Mouse (Mus musculus) hindbrain, embryonic 16.5 days (tissue): Measurements from ENCODE around the gene Stard10. TPM values are rescaled to one million over a fixed set of nuclear protein-coding genes. Genes with fewer than 3 reads are reported as not detected.
A peak's percentile ranks its signal among the peaks of the same experiment; 100 is the strongest.

Source experiments
- ATAC-seq: fragments of 200-750 bp; cut with Nextera tagmentation; 2 replicates; pipeline ENCODE4 v1.8.0; 2017; ENCODE audit warnings: moderate TSS enrichment, moderate library complexity
- H3K27ac ChIP-seq: fragments of 300-500 bp; sonication (generic); 2 replicates; pipeline ENCODE4 v1.5.1; 2014; ENCODE audit warnings: low read depth, mild to moderate bottlenecking, control low read depth, low read length, moderate library complexity
- H3K27me3 ChIP-seq: fragments of 300-500 bp; sonication (generic); replicated peaks from 2 replicates; pipeline ENCODE4 v1.6.1; 2014; ENCODE audit warnings: low read length; ENCODE audit not compliant: control insufficient read depth, insufficient read depth
- H3K36me3 ChIP-seq: fragments of 300-500 bp; sonication (generic); 2 replicates; pipeline ENCODE4 v1.6.1; 2014; ENCODE audit warnings: mild to moderate bottlenecking, low read length, moderate library complexity, mixed read lengths; ENCODE audit not compliant: control insufficient read depth, insufficient read depth
- H3K4me1 ChIP-seq: fragments of 300-500 bp; sonication (generic); 2 replicates; pipeline ENCODE4 v1.6.1; 2014; ENCODE audit warnings: low read depth, low read length; ENCODE audit not compliant: control insufficient read depth, insufficient read depth
- H3K4me2 ChIP-seq: fragments of 300-500 bp; sonication (generic); 2 replicates; pipeline ENCODE4 v1.6.1; 2014; ENCODE audit warnings: mild to moderate bottlenecking, low read length, control low read depth, moderate library complexity
- H3K4me3 ChIP-seq: fragments of 300-500 bp; sonication (generic); 2 replicates; pipeline ENCODE4 v1.5.1; 2014; ENCODE audit warnings: mild to moderate bottlenecking, low read length, control low read depth, moderate library complexity
- H3K9ac ChIP-seq: fragments of 300-500 bp; sonication (generic); 2 replicates; pipeline ENCODE4 v1.6.1; 2014; ENCODE audit warnings: low read depth, mild to moderate bottlenecking, control low read depth, low read length, moderate library complexity
- H3K9me3 ChIP-seq: fragments of 300-500 bp; sonication (generic); 2 replicates; pipeline ENCODE4 v1.6.1; 2014; ENCODE audit warnings: mild to moderate bottlenecking, low read length, moderate library complexity; ENCODE audit not compliant: control insufficient read depth
- WGBS: fragments of 180-500 bp; shearing (Covaris S2); extraction: QIAGEN DNeasy Blood & Tissue Kit; methylation state at CpG from one replicate; pipeline ENCODE4 v1.1.7; 2014; 5-methylcytosine and 5-hydroxymethylcytosine counted together
- polyA plus RNA-seq: library from polyadenylated mRNA; unstranded; fragments of >200 nt; fragmentation: Nextera tagmentation; extraction: Ambion mirVana; gene quantifications from 2 replicates; pipeline ENCODE4 v1.2.1, GENCODE M21; 2015

The Stard10 gene
- polyA plus RNA-seq, 1 experiment from 2014 or later: 11.9 TPM

DNA sequence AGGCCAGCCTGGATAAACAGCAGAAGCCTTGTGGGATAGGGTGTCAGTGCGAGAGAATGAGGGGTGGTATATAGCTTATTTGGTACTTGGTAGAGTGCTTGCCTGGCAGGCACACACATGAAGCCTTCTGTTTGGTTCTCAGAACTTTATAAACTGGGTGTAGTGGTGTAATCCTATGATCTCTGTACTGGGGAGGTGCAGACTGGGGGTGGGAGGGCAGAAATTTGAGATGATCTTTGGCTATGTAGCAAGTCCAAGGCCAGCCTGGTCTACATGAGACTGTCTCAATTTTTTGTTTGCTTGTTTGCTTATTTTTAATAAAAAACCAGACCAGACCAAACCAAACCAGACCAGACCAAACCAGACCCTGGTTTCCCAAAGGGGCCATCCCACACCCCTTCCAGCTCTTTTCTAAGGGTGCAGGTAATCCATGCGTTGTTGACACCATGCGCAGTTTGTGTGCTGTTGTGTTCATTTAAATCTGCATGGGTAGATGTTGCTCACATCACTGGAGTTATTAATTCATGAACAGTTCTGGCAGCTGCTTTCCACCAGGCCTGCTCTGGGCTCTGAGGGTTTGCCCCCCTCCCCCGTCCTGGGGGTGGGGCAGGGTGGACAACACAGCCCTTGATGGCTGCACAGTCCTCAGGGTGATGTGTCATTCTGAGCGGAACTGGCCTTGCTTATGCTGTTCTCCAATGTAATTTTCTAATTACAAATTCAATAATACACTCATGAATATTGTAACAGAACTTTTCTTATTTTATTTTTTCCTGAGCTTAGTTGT is 15.4 kb downstream of the Stard10 start:
- Histone ChIP-seq H3K9ac (no peak overlapping the region), H3K4me2 (no peak overlapping the region), H3K36me3 (no peaks in the 10 kb centered on the region), H3K4me1 (peaks cover 11% of the 10 kb centered on the region), H3K27ac (no peak overlapping the region), H3K4me3 (no peak overlapping the region), H3K9me3 (no peaks in the 10 kb centered on the region), H3K27me3 (no peaks in the 10 kb centered on the region)
- WGBS: 73% methylated on average over 5 of the region's 5 CpGs
- ATAC-seq: no peak

DNA sequence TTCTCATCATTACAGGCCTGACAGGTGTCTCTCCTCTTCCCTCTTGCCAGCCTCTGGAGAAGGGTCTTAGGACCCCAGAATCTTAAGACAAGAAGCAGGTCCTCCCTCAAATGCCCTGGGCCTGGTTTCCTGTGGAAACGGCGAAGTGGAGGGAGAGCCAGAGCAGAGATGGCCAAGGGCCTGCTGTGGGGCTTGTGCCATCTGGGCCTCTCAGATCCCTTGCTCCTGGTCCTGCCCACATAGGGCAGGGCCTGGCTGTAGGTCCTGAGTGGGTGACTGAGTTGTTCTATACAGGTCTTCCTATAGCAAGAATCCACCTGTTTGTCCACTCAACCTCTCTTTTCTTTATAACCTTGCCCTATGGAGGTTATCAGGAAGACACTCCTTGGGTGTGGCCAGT is 18.3 kb downstream of the Stard10 start:
- Histone ChIP-seq H3K36me3 (no peaks in the 10 kb centered on the region), H3K9ac (no peak overlapping the region), H3K27ac (no peak overlapping the region), H3K4me3 (no peak overlapping the region), H3K27me3 (no peaks in the 10 kb centered on the region), H3K9me3 (no peaks in the 10 kb centered on the region), H3K4me1 (no peaks in the 10 kb centered on the region; the same call in 1 of the 2 replicates), H3K4me2 (no peak overlapping the region)
- no peak for ATAC-seq
- 91% methylated on average over 2 of the region's 2 CpGs for WGBS

DNA sequence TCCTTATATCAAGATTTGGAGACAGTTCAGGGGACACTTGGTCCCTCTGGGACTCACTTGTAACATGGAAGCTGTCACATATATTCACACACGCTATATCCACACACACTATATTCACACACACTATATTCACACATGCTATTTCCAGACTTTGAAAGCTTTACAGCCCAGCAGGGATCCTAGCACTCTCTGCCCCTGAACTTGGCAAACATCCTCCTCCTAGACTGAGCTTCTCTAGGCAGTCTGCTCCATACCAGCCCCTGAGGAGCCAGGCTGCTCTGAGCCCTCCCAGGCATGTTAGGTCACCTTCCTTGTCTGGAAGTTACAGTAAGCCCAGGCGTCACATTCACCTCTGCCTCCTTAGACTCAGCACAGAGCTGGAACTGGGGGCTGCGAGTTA is 19.8 kb downstream of the Stard10 start:
- Histone ChIP-seq H3K4me1 (no peaks in the 10 kb centered on the region), H3K27me3 (no peaks in the 10 kb centered on the region), H3K4me2 (no peak overlapping the region), H3K27ac (no peak overlapping the region), H3K4me3 (no peak overlapping the region), H3K9ac (no peak overlapping the region), H3K9me3 (no peaks in the 10 kb centered on the region), H3K36me3 (no peaks in the 10 kb centered on the region)
- 85% methylated on average over 3 of the region's 3 CpGs for WGBS
- ATAC-seq: no peak

DNA sequence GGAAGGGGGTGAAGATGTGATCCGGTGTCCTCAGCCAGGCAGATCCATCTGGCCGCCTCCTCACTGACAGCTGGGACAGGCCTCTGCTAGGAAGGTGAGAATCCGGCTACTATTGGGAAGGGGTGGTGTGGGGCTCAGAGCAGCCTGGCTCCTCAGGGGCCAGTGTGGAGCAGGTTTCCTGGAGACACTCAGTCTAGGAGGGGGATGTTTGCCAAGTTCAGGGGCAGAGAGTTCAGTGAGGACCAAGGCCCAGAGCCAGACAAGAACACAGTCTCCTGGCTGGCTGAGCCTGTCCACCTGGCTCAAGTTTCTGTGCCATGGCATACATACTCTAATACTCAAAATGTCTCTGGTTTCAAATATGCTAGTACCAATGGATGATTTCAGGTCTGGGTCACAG is 20.5 kb downstream of the Stard10 start:
- 88% methylated on average over 3 of the region's 3 CpGs for WGBS
- H3K4me2 ChIP-seq: no peak overlapping the region
- no peaks in the 10 kb centered on the region for H3K9me3 ChIP-seq
- no peak for ATAC-seq
- H3K36me3 ChIP-seq: no peaks in the 10 kb centered on the region
- no peak overlapping the region for H3K27ac ChIP-seq
- H3K9ac ChIP-seq: no peak overlapping the region
- H3K27me3 ChIP-seq: no peaks in the 10 kb centered on the region
- H3K4me1 ChIP-seq: no peaks in the 10 kb centered on the region
- no peak overlapping the region for H3K4me3 ChIP-seq

DNA sequence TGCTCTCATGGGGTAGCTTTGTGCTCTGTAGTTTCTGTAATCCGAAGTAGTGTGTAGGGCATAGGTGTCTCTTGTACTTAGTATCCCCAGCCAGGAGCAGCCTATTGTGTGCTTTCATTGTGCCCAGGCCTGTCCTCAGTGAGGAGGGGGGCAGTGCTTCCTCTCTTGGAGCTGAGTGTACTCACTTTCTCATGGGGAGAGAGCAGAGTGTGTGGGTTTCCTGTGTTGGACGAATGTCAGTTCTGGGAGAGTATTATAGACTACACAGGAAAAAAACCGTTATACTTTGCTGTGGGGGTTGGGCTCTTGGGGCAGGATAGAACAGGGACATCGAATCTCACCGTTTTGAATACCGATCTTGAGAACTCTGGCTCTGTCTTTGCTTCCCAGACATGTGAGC is 24.5 kb downstream of the Stard10 start:
- H3K27me3 ChIP-seq: no peaks in the 10 kb centered on the region
- no peak for ATAC-seq
- no peaks in the 10 kb centered on the region for H3K36me3 ChIP-seq
- H3K27ac ChIP-seq: no peak overlapping the region
- H3K4me3 ChIP-seq: no peak overlapping the region
- no peak overlapping the region for H3K9ac ChIP-seq
- no peaks in the 10 kb centered on the region for H3K9me3 ChIP-seq
- no peaks in the 10 kb centered on the region for H3K4me1 ChIP-seq
- no peak overlapping the region for H3K4me2 ChIP-seq
- 78% methylated on average over 6 of the region's 6 CpGs for WGBS

DNA sequence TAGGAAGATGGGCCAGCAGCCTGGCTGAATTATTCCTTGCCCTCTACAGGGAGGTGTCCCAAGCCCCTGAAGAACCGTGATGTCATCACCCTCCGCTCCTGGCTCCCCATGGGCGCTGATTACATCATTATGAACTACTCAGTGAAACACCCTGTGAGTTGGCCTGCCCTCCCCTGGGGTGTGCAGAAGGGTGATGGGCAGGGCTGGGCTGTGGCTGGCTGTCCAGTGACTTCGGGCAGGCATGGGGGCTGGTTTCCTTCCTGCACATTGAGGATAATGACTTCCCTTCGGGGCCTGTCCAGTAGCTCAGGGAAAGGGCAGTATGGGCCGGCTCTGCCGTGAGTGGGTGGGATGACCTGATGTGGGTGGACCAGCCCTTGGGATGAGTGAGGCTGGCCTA is 26.2 kb downstream of the Stard10 start:
- ATAC-seq: no peak
- Histone ChIP-seq H3K4me2 (no peak overlapping the region), H3K4me3 (no peak overlapping the region), H3K27me3 (no peaks in the 10 kb centered on the region), H3K9ac (no peak overlapping the region), H3K4me1 (peaks cover 6% of the 10 kb centered on the region), H3K36me3 (no peaks in the 10 kb centered on the region), H3K9me3 (no peaks in the 10 kb centered on the region), H3K27ac (no peak overlapping the region)
- 85% methylated on average over 7 of the region's 7 CpGs for WGBS

DNA sequence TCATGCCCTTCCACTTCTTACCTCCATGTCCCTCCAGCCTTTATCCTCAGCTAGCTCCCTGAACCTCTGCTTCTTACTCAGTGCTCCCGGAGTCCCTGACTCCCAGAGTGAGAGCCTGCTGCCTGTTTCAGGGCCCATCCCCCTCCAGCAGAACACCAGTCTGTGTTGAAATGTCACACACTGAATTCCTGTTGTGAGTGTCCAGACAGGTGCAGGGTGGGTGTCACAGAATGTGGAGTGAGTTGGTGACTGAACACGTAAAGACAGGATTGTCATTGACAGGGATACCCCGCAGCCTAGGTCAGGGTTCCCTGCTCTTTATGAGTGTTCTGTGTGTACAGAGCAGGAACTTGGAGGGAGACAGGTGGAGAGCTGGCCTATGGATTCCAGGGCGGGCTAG is 28.0 kb downstream of the Stard10 start:
- Histone ChIP-seq H3K4me1 (peaks cover 10% of the 10 kb centered on the region), H3K9ac (no peak overlapping the region), H3K9me3 (no peaks in the 10 kb centered on the region), H3K36me3 (no peaks in the 10 kb centered on the region), H3K27me3 (no peaks in the 10 kb centered on the region; the same call in none of the 2 replicates), H3K4me3 (no peak overlapping the region), H3K4me2 (no peak overlapping the region), H3K27ac (no peak overlapping the region)
- WGBS: 75% methylated on average over 4 of the region's 4 CpGs
- no peak for ATAC-seq

DNA sequence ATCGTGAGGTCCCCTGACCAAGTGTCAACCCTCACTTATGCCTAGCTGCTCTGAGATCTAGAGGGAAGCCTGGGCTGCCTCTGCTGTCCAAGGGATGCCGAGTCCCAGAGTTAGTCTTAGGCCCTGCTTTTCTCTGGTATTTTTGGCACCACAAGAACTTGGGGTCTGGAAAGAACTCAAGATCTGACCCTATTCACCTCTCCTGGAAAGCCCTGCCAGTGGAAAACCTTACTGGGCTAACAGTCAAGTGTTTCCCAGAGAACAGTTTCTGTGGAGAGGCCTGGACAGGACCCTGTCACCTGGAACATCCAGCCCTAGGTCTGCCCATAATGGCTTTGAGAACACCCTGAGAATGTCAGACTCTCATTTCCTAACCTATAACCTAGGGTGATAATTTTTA is 30.1 kb downstream of the Stard10 start:
- ATAC-seq: no peak
- Histone ChIP-seq H3K27me3 (no peaks in the 10 kb centered on the region; the same call in none of the 2 replicates), H3K9me3 (no peaks in the 10 kb centered on the region), H3K36me3 (no peaks in the 10 kb centered on the region), H3K4me1 (peaks cover 10% of the 10 kb centered on the region), H3K9ac (no peak overlapping the region), H3K4me3 (no peak overlapping the region), H3K4me2 (no peak overlapping the region), H3K27ac (no peak overlapping the region)
- 68% methylated on average over 2 of the region's 2 CpGs for WGBS

DNA sequence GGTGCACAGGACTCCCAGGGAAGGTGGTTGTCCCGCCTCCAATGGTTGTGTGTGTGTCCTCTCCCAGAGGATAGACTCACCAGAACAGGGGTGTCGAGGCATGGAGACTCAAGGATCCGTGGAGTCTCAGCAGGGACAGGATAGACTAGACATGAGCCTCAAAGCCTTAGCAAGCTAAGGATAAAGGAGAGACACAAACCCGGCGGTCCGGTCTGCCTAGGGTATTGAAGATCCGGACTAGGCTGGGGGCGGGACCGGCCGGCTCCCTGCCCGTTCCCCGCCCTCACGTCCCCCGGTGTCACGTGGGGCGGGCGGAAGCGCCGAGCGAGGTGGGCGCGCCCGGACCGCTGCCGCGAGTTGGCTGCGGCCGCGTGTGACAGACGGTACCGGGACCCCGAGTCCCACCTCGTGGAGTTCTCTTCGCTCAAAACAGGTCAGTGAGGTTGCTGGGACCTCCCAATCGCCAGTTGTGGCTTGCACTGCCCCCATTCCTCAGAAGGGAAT is 30.9 kb downstream of the Stard10 start, which contains the start of gene Arap1:
Gene Arap1, plus strand, starts transcription at position 301 of the 504 bp plus-strand sequence.
- no peaks in the 10 kb centered on the region for H3K36me3 ChIP-seq
- no peaks in the 10 kb centered on the region; the same call in none of the 2 replicates for H3K27me3 ChIP-seq
- ATAC-seq: peak; percentile 70
- H3K4me3 ChIP-seq: peak within 1 kb of the TSS; percentile 62
- no peak within 1 kb of the TSS for H3K27ac ChIP-seq
- 1% methylated on average over 32 of the region's 35 CpGs for WGBS
- H3K4me1 ChIP-seq: peaks cover 10% of the 10 kb centered on the region
- H3K9ac ChIP-seq: peak within 1 kb of the TSS; percentile 66
- H3K4me2 ChIP-seq: peak within 1 kb of the TSS; percentile 97
- no peaks in the 10 kb centered on the region for H3K9me3 ChIP-seq
